9 mouse cellular contexts compared by ENCODE assay signal in the genomic region with DNA sequence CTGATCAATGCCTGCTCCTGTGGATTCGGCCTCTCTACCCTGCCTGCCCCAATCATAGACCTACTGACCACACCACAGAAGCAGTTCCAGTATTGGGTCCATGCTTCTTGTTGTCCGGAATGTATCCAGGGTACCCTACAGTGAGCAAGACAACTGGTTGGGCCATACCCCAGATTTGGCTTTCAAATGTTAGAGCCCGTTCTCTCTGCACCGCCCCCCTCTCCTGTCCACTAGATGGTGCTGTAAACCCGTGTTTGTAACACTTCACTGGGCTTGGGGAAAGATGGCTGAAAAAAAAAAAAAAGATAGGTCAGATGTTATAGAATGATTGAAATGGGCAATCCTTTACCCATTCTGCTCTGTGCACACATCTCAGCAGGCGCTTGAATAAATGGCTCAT. TPM values are rescaled to one million over a fixed set of nuclear protein-coding genes. Genes with fewer than 3 reads are reported as not detected.
A peak's percentile ranks its signal among the peaks of the same experiment; 100 is the strongest.
DNase-seq lines count a peak whose midpoint lies in the region; ATAC-seq and TF ChIP-seq lines count a peak whose summit lies in the region.
"Had no signal": no experiment of that assay in that cellular context is flagged by ENCODE, and none has a peak within 500 bp of the region (broad histone marks: within the 10 kb centered on the region; RNA-seq: fewer than 3 reads in every experiment).

No protein-coding gene starts in this region.

- TF ChIP-seq CTCF in E14TG2a.4 (conservative IDR thresholded peaks at IDR 0.05; ENCODE audit: low read length) (peak; percentile 82), Patski (IDR thresholded peaks at IDR 0.05) (peak; percentile 61)

- no peaks in the 10 kb centered on the region for H3K9me3 ChIP-seq in E14TG2a.4 (ENCODE audit: low read length)

- CTCF ChIA-PET in Patski (lab: Charles Lee) = interaction anchor here (1.4 to 1.6 kb wide), 2 partner anchors 9 to 30 kb away, joined by 3 to 5 read pairs; no protein-coding TSS in a partner anchor

- in situ Hi-C loops in Patski (cut with MboI; ENCODE audit: low pct_unique_long_range_greater_than_20kb) = no loop called here

- H3K4me3 ChIP-seq in E14TG2a.4 (replicated peaks; ENCODE audit: low read length) = no peak overlapping the region

- no peaks in the 10 kb centered on the region for H3K36me3 ChIP-seq in E14TG2a.4 (ENCODE audit: insufficient read depth, low read length)

- peak; percentile 67 for ATAC-seq in Patski
- ATAC-seq in monocyte, adult 5-6 weeks (replicated peaks; ENCODE audit: insufficient number of reproducible peaks, low FRiP score, low TSS enrichment, poor library complexity, severe bottlenecking) = no peak

- no peak for DNase-seq in Patski (ENCODE audit: low read depth, low spot score)
- peak; percentile 74 to 82 for DNase-seq in cerebellum, postnatal 25 days
- peak; percentile 8 for DNase-seq in gastrocnemius, postnatal 14 days
- DNase-seq in layer of hippocampus, adult 18-20 months (ENCODE audit: low spot score in 2 of 2) = peak; percentile 32 to 77
- peak; percentile 10 for DNase-seq in lung, postnatal 25 days (ENCODE audit: low spot score)
- peak; percentile 60 for DNase-seq in right cerebral cortex, postnatal 14 days

- H3K27me3 ChIP-seq in E14TG2a.4 (ENCODE audit: insufficient read depth, low read length) = no peaks in the 10 kb centered on the region
- H3K27me3 ChIP-seq in Patski = no peaks in the 10 kb centered on the region

- intact Hi-C loops in gastrocnemius, postnatal 14 days (cut with DNase I; ENCODE audit: low total_unique reads) = loop anchor here (10.0 kb wide), 1 partner anchor 89 kb away; no protein-coding TSS in a partner anchor

- H3K4me1 ChIP-seq in E14TG2a.4 (replicated peaks; ENCODE audit: low read depth, low read length) = no peaks in the 10 kb centered on the region

- POLR2A ChIA-PET in Patski (lab: Charles Lee) = no interaction called here

RNA-seq across cellular contexts. Expression of gene B3gat2, which starts 56.1 kb away (rescaled TPM):
- 0.40 TPM for polyA plus RNA-seq in Patski (2021)
- not detected for total RNA-seq in gastrocnemius, postnatal 14 days (2021)
- 10 to 100 TPM; 10.5 to 11.9 TPM for total RNA-seq in layer of hippocampus, adult 18-20 months (2021)
- total RNA-seq in monocyte, adult 5-6 weeks (2017) = 0.29 to 0.85 TPM in 2 of 3 replicates, not detected in the other
- total RNA-seq: heart, postnatal 36 days had no signal
